Mouse (Mus musculus): Measurements from ENCODE around the gene Zfp330. TPM values are rescaled to one million over a fixed set of nuclear protein-coding genes. Genes with fewer than 3 reads are reported as not detected.

Gene Zfp330
- 75.4 and 79.5 TPM in 2 replicates for polyA plus RNA-seq (2016; fragmentation: Nextera tagmentation; extraction: Ambion mirVana)

GRCm38 (mm10) chr8:82774093-82774422, at the start of gene Zfp330:
Gene Zfp330 (minus strand): TSS chr8:82774160.
- Histone ChIP-seq H3K36me3 (replicated peaks) (peaks cover 34% of the 10 kb centered on the region), H3K27me3 (replicated peaks; ENCODE audit: low read depth, poor library complexity, severe bottlenecking) (no peaks in the 10 kb centered on the region), H3K4me3 (peak within 1 kb of the TSS; percentile 76), H3K9me3 (no peaks in the 10 kb centered on the region), H3K4me1 (peaks cover 14% of the 10 kb centered on the region), H3K27ac (replicated peaks) (peak within 1 kb of the TSS; percentile 88)
- WGBS, result under 1% methylated on average over 16 of the region's 16 CpGs
- peak; percentile 93 for DNase-seq (ENCODE audit: low spot score)

GRCm38 (mm10) chr8:82777945-82778344, 4.0 kb upstream of the Zfp330 start:
- H3K4me1 ChIP-seq, result peaks cover 11% of the 10 kb centered on the region
- DNase-seq (ENCODE audit: low spot score), result no peak
- no peaks in the 10 kb centered on the region for H3K27me3 ChIP-seq (replicated peaks; ENCODE audit: low read depth, poor library complexity, severe bottlenecking)
- H3K36me3 ChIP-seq (replicated peaks), result no peaks in the 10 kb centered on the region
- no peak overlapping the region for H3K4me3 ChIP-seq
- 91% methylated on average over 3 of the region's 3 CpGs for WGBS
- H3K9me3 ChIP-seq, result no peaks in the 10 kb centered on the region
- H3K27ac ChIP-seq (replicated peaks), result no peak overlapping the region

DNA sequence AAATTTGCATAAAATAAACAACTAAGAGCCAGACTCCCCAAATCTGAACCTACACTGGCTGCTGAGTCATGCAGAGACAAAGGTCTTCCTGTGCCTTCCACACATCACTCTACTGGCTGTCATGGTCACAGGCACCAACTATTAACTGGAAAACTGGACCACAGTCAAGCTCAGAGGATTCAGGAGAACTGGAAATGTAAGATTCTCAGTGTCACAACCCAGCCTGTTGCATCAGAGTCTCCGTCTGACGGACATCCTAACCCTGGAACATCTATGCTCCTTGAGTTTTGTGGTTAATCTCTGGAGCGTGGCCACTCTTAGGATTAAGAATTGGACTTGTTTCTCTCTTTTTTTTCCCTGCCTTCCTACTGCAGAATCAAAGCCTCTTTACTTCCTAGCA, 3.4 kb upstream of the Zfp330 start:
- 88% methylated on average over 3 of the region's 3 CpGs for WGBS
- DNase-seq (ENCODE audit: low spot score), result no peak
- no peaks in the 10 kb centered on the region for H3K27me3 ChIP-seq (replicated peaks; ENCODE audit: low read depth, poor library complexity, severe bottlenecking)
- no peaks in the 10 kb centered on the region for H3K9me3 ChIP-seq
- H3K36me3 ChIP-seq (replicated peaks), result peaks cover under 1% of the 10 kb centered on the region; the same call in 1 of the 2 replicates
- H3K4me1 ChIP-seq, result peaks cover 14% of the 10 kb centered on the region
- H3K4me3 ChIP-seq, result no peak overlapping the region
- H3K27ac ChIP-seq (replicated peaks), result no peak overlapping the region

GRCm38 (mm10) chr8:82774482-82774881, 522 bp upstream of the Zfp330 start:
- Histone ChIP-seq H3K27me3 (replicated peaks; ENCODE audit: low read depth, poor library complexity, severe bottlenecking) (no peaks in the 10 kb centered on the region), H3K4me1 (peaks cover 14% of the 10 kb centered on the region), H3K36me3 (replicated peaks) (peaks cover 30% of the 10 kb centered on the region), H3K27ac (replicated peaks) (peak overlapping the region; percentile 88), H3K4me3 (peak overlapping the region; percentile 76), H3K9me3 (no peaks in the 10 kb centered on the region)
- WGBS, result 62% methylated on average over 6 of the region's 6 CpGs
- peak; percentile 15 for DNase-seq (ENCODE audit: low spot score)

DNA sequence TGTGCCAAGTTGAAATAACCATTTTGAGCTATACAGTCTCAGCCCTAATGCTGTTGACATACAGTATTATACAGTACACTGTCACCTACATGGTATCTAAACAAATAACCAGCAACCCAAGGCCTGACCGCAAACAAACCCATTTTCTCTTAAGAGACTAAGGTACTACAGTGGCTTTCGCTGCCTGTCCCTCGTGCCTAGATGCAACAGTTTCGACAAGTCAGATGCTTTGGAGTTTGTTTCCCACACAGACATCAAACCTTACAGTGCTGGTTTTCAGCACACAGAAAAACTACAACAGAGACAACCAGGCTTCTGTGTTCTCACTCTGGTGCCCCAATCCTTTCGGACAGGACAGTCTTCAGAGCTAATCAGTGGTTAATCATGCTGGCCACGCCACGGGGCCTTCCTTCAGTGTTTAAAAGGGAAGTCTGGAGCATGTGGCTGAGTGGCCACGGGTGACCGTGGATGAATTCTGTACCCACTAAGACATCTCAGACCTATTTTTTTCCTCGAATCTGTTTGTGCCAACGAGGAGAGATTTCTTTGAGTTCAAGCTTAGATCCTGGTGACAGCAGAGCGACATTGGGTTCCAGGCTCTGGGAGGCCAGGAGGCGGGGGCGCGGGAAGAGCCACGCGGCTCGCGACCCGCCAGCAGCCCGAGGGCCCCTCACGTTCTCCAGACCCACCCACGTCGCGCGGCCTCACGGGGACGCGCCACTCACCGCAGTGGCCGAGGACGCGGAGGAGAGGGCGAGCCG, 448 bp downstream of the Zfp330 start:
- WGBS, result 5% methylated on average over 35 of the region's 35 CpGs

GRCm38 (mm10) chr8:82770886-82771285, 3.1 kb downstream of the Zfp330 start:
- Histone ChIP-seq H3K27ac (replicated peaks) (no peak overlapping the region), H3K4me1 (peaks cover 14% of the 10 kb centered on the region), H3K9me3 (no peaks in the 10 kb centered on the region), H3K36me3 (replicated peaks) (peaks cover 65% of the 10 kb centered on the region), H3K4me3 (no peak overlapping the region), H3K27me3 (replicated peaks; ENCODE audit: low read depth, poor library complexity, severe bottlenecking) (no peaks in the 10 kb centered on the region)
- WGBS, result 94% methylated on average over 3 of the region's 3 CpGs
- DNase-seq (ENCODE audit: low spot score), result no peak

More for the DNA sequence above, 448 bp downstream of the Zfp330 start:
- Histone ChIP-seq H3K27ac (replicated peaks) (peak overlapping the region; percentile 88), H3K4me3 (peak overlapping the region; percentile 76), H3K27me3 (replicated peaks; ENCODE audit: low read depth, poor library complexity, severe bottlenecking) (no peaks in the 10 kb centered on the region), H3K4me1 (peaks cover 14% of the 10 kb centered on the region), H3K9me3 (no peaks in the 10 kb centered on the region), H3K36me3 (replicated peaks) (peaks cover 40% of the 10 kb centered on the region)
- DNase-seq (ENCODE audit: low spot score), result no peak

- H3K4me3 ChIP-seq, result no peak overlapping the region
- H3K9me3 ChIP-seq, result 0 out of 2 replicates have a peak, but pooled peaks cover 2% of the 10 kb centered on the region
- H3K27me3 ChIP-seq (replicated peaks; ENCODE audit: low read depth, poor library complexity, severe bottlenecking), result no peaks in the 10 kb centered on the region
- peaks cover 32% of the 10 kb centered on the region for H3K36me3 ChIP-seq (replicated peaks)
- no peaks in the 10 kb centered on the region for H3K4me1 ChIP-seq
- 46% methylated on average over 2 of the region's 2 CpGs for WGBS
- H3K27ac ChIP-seq (replicated peaks), result no peak overlapping the region
- DNase-seq (ENCODE audit: low spot score), result no peak
Measured at GRCm38 (mm10) chr8:82759071-82759470, 14.9 kb downstream of the Zfp330 start.

GRCm38 (mm10) chr8:82754946-82755345, 19.0 kb downstream of the Zfp330 start:
- no peak overlapping the region for H3K4me3 ChIP-seq
- no peaks in the 10 kb centered on the region for H3K36me3 ChIP-seq (replicated peaks)
- H3K27ac ChIP-seq (replicated peaks), result no peak overlapping the region
- peaks cover 10% of the 10 kb centered on the region; the same call in 1 of the 2 replicates for H3K9me3 ChIP-seq
- WGBS, result 97% methylated on average over 14 of the region's 14 CpGs
- DNase-seq (ENCODE audit: low spot score), result no peak
- no peaks in the 10 kb centered on the region for H3K4me1 ChIP-seq
- no peaks in the 10 kb centered on the region for H3K27me3 ChIP-seq (replicated peaks; ENCODE audit: low read depth, poor library complexity, severe bottlenecking)

DNA sequence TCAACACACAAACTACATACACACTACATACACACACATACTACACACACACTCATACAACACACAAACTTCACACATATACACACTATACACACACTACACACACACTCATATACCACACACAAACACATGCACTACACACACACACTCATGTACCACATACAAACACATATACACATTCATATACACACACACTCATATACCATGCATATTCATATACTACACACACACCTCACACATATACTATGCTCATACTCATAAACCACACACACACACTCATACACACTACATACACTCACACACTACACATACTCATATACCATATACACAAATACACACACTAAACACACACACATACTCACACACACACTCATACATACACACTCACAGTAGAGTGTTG, 27.3 kb downstream of the Zfp330 start:
- no peak for DNase-seq (ENCODE audit: low spot score)
- no peak overlapping the region for H3K4me3 ChIP-seq
- no peaks in the 10 kb centered on the region for H3K27me3 ChIP-seq (replicated peaks; ENCODE audit: low read depth, poor library complexity, severe bottlenecking)
- peaks cover 10% of the 10 kb centered on the region; the same call in 1 of the 2 replicates for H3K9me3 ChIP-seq
- H3K27ac ChIP-seq (replicated peaks), result no peak overlapping the region
- H3K4me1 ChIP-seq, result peaks cover 6% of the 10 kb centered on the region
- H3K36me3 ChIP-seq (replicated peaks), result no peaks in the 10 kb centered on the region

DNA sequence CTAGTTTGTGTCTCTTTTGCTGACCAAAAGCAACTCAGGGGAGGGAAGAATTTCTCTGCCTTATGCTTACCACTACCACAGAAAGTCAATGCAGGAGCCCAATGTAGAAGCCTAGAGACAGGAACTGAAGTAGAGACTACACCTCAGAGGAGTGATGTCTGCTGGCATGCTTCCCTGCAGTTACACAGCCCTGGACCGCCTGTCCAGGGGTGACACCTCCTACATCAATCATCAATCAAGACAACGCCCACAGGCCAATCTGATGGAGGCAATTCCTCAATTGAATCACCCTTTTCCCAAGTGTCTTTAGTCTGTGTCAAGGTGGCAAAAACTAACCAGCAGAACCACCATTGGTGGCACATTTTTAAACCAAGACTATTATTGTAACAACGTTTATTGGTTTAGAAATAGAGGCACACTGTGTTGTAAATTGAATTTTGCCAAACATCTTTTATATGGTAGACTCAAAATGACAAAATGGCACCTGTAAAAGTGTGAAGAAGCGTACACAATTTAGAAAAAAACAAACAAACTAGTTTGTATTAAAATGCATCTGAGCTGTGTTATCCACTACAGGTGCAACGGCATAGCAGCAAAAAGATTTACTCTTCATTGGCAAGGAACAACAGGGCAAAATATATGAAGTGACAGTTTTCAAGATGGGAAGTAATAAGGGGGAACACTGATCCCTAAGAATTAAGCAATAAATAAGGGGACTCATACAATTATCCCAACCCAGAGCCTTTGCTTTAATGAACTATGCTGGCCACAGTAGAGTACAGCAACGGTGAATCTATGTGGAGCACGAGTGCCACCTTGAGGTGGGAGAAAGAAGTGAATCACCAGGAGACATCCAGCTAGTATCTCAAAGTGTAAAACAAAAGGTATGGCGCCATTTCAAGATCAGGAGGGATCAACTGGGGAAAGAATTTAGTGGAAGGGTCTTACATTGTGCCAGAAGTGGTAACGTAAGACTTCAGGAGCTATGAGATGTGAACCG, 29.8 kb downstream of the Zfp330 start:
- WGBS, result 48% methylated on average over 10 of the region's 10 CpGs
- Histone ChIP-seq H3K4me3 (no peak overlapping the region), H3K27ac (replicated peaks) (no peak overlapping the region), H3K9me3 (peaks cover 10% of the 10 kb centered on the region; the same call in 1 of the 2 replicates), H3K36me3 (replicated peaks) (no peaks in the 10 kb centered on the region), H3K27me3 (replicated peaks; ENCODE audit: low read depth, poor library complexity, severe bottlenecking) (no peaks in the 10 kb centered on the region), H3K4me1 (peaks cover 6% of the 10 kb centered on the region)
- DNase-seq (ENCODE audit: low spot score), result peak; percentile 72
